Mouse (Mus musculus): ENCODE measurements around the gene Cisd1.

Gene Cisd1

GRCm38 (mm10) chr10:71326789-71327188 lies 18.0 kb downstream of the Cisd1 start:
- peak; percentile 85 for DNase-seq (ENCODE audit: low read depth)

- no peak for DNase-seq (ENCODE audit: low read depth)
Measured at GRCm38 (mm10) chr10:71326123-71326522, 18.6 kb downstream of the Cisd1 start.

- DNase-seq (ENCODE audit: low read depth) = no peak
Measured at GRCm38 (mm10) chr10:71323669-71324068, 21.1 kb downstream of the Cisd1 start.

GRCm38 (mm10) chr10:71316497-71316896 lies 28.3 kb downstream of the Cisd1 start:
- DNase-seq (ENCODE audit: low read depth) = no peak

GRCm38 (mm10) chr10:71316056-71316455 lies 28.7 kb downstream of the Cisd1 start:
- DNase-seq (ENCODE audit: low read depth) = no peak

GRCm38 (mm10) chr10:71314596-71314995 lies 30.2 kb downstream of the Cisd1 start:
- no peak for DNase-seq (ENCODE audit: low read depth)

- no peak for DNase-seq (ENCODE audit: low read depth)
Measured at GRCm38 (mm10) chr10:71310288-71310687, 34.5 kb downstream of the Cisd1 start.

GRCm38 (mm10) chr10:71308199-71308598 lies 36.6 kb downstream of the Cisd1 start:
- DNase-seq (ENCODE audit: low read depth) = peak; percentile 27

- no peak for DNase-seq (ENCODE audit: low read depth)
Measured at GRCm38 (mm10) chr10:71306759-71307158, 38.0 kb downstream of the Cisd1 start.

GRCm38 (mm10) chr10:71306190-71306589 lies 38.6 kb downstream of the Cisd1 start:
- DNase-seq (ENCODE audit: low read depth) = peak; percentile 71

- peak; percentile 59 for DNase-seq (ENCODE audit: low read depth)
Measured at GRCm38 (mm10) chr10:71302490-71302889, 42.3 kb downstream of the Cisd1 start.

- DNase-seq (ENCODE audit: low read depth) = no peak
Measured at GRCm38 (mm10) chr10:71300161-71300560, 44.6 kb downstream of the Cisd1 start.

- no peak for DNase-seq (ENCODE audit: low read depth)
Measured at GRCm38 (mm10) chr10:71293245-71293644, 51.5 kb downstream of the Cisd1 start.

GRCm38 (mm10) chr10:71292254-71292653 lies 52.5 kb downstream of the Cisd1 start:
- DNase-seq (ENCODE audit: low read depth) = peak; percentile 30

GRCm38 (mm10) chr10:71291801-71292200 lies 53.0 kb downstream of the Cisd1 start:
- no peak for DNase-seq (ENCODE audit: low read depth)

GRCm38 (mm10) chr10:71291179-71291661 lies 53.5 kb downstream of the Cisd1 start:
- peak; percentile 22 for DNase-seq (ENCODE audit: low read depth)

GRCm38 (mm10) chr10:71285126-71285580 lies 59.6 kb downstream of the Cisd1 start, which contains the start of gene Ube2d1:
Gene Ube2d1 (minus strand): TSS chr10:71285262.
- DNase-seq (ENCODE audit: low read depth) = peak; percentile 70

- no peak for DNase-seq (ENCODE audit: low read depth)
Measured at GRCm38 (mm10) chr10:71284511-71285125, 60.1 kb downstream of the Cisd1 start.

GRCm38 (mm10) chr10:71284131-71284510 lies 60.6 kb downstream of the Cisd1 start:
- DNase-seq (ENCODE audit: low read depth) = peak; percentile 27
